Mouse (Mus musculus) testis, adult 2 months (tissue): ENCODE measurements around the gene Cmss1. TPM values are rescaled to one million over a fixed set of nuclear protein-coding genes. Genes with fewer than 3 reads are reported as not detected.

Experiments used
- H3K27ac ChIP-seq: fragments of 200-500 bp; 2 replicates; pipeline ENCODE4 v1.5.1; 2012; ENCODE audit warnings: low read depth, low read length; ENCODE audit not compliant: control insufficient read depth, insufficient read depth
- H3K27me3 ChIP-seq: fragments of 200-500 bp; 2 replicates; pipeline ENCODE4 v1.6.1; 2012; ENCODE audit warnings: mild to moderate bottlenecking, low read length, moderate library complexity; ENCODE audit not compliant: control insufficient read depth, insufficient read depth
- H3K36me3 ChIP-seq: fragments of 200-500 bp; 2 replicates; pipeline ENCODE4 v1.6.1; 2012; ENCODE audit warnings: mild to moderate bottlenecking, low read length; ENCODE audit not compliant: control insufficient read depth, insufficient read depth
- H3K4me1 ChIP-seq: fragments of 200-500 bp; 2 replicates; pipeline ENCODE4 v1.6.1; 2012; ENCODE audit warnings: low read length; ENCODE audit not compliant: control insufficient read depth, insufficient read depth
- H3K4me3 ChIP-seq: fragments of 200-500 bp; 2 replicates; pipeline ENCODE4 v1.5.1; 2012; ENCODE audit warnings: low read depth, mild to moderate bottlenecking, low read length, moderate library complexity, mixed read lengths; ENCODE audit not compliant: control insufficient read depth
- CTCF ChIP-seq: fragments of 200-500 bp; IDR thresholded peaks from 2 replicates; pipeline ENCODE4 v1.5.1; 2012; ENCODE audit warnings: low read depth, mild to moderate bottlenecking, inconsistent platforms, low read length, moderate library complexity; ENCODE audit not compliant: control insufficient read depth, insufficient read depth, insufficient replicate concordance
- POLR2A ChIP-seq: fragments of 200-500 bp; IDR thresholded peaks from 2 replicates; pipeline ENCODE4 v1.6.1; 2012; ENCODE audit warnings: low read depth, mild to moderate bottlenecking, inconsistent platforms, low read length, moderate library complexity; ENCODE audit not compliant: control insufficient read depth
- polyA plus RNA-seq: library from polyadenylated mRNA; depleted of rRNA; stranded (reverse); fragments of >200 nt; gene quantifications from 2 replicates; pipeline ENCODE4 v1.2.3, GENCODE M21; 2012

Gene Cmss1
- polyA plus RNA-seq, 1 experiment, result 45.3 TPM

DNA sequence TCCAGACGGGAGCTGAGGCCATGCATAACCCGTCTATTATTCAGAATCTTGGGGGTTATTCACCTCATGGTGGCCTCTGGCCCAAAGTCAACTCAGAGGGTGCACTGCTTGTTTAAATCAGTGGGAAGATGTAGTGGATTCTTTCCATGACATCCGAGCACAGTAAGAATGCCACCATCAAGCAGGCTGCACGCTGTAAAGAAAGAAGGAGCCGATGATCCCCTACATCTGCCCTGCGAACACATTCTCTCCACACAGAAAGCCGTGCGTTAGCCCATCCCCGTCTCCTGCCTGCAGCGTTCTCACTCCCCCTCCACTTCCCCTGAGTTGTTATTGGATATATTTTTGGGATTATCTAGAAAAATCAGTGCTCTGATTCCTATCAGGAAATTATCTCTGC lies 180.0 kb downstream of the Cmss1 start:
- no peaks in the 10 kb centered on the region for H3K27me3 ChIP-seq
- peaks cover 6% of the 10 kb centered on the region for H3K4me1 ChIP-seq
- H3K36me3 ChIP-seq, result no peaks in the 10 kb centered on the region
- H3K4me3 ChIP-seq, result no peak overlapping the region
- no peak overlapping the region for H3K27ac ChIP-seq
- TF ChIP-seq POLR2A, result no peak
- no peak for TF ChIP-seq CTCF

DNA sequence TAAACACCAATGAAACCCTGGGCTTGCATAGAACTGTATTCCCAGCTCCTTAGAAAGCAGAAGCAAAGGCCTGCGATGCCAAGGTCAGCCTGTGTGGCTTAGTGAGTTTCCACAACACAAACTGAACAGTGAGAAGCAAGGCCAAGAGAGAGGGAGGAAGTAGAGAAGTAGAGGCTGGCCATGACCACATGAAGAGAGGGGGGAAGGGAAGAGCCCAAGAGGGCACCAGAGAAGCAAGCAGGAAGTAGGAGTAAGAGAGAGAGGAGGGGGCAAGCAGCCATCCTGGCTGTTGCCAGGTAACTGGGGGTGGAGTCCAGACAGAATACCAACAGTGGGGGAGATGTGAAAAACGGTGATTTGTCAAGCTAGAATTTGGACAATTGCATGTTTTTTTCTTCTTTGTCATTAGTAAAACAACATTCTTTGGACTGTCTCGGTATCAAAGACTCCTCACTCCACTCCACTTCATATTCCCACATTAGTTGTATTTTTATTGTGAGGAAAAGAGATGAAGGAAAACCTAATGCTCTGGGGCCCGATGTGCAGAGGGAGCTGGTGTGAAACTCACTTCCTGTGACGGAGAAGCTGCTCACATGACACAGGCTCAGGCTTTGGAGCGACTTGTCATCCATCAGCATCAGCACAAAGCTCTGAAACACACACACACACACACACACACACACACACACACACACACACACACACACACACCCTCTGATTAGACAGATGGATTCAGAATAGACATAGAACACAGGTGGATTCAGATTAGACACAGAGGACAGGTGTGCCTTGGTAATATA lies 183.5 kb downstream of the Cmss1 start:
- H3K27ac ChIP-seq, result no peak overlapping the region
- H3K4me1 ChIP-seq, result peaks cover 2% of the 10 kb centered on the region

DNA sequence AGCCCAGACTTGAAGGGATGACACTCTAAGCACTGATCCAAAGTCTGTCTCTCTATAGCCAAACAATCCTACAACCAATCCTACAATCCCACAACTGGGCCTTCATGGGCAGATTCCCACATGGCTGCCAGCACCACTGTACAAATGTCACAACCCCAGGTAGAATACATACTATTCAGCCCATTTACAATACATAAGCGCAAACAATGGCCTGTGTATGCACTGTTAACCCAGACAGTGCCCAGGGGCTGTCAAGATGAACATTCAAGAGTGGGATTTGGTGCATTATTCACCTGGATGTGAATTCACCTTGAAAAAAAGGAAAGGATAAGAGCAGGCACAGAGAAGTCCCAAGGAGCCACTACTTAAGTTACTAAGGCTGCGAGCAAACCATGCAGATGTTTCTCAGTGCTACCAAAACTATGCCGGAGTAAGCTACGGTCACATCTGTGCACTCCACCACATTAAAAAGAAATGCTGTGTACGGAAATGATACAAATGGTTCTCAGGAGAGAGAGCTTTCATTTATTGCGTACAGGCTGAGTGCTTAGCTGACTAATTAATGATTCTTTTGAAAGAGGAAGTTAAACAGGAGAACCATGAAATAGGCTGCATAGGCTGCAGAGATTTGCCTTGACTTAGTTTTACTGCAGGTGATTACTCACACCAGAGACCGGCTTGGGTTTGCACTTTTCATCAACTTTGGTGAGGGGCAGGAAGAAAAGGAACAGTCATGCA lies 184.8 kb downstream of the Cmss1 start:
- Histone ChIP-seq H3K27me3 (no peaks in the 10 kb centered on the region), H3K4me1 (peaks cover 2% of the 10 kb centered on the region), H3K4me3 (no peak overlapping the region), H3K27ac (peak overlapping the region; percentile 61), H3K36me3 (no peaks in the 10 kb centered on the region)
- no peak for TF ChIP-seq POLR2A
- TF ChIP-seq CTCF, result no peak

More for the DNA sequence above, 183.5 kb downstream of the Cmss1 start:
- no peak for TF ChIP-seq POLR2A
- TF ChIP-seq CTCF, result no peak
- H3K27me3 ChIP-seq, result no peaks in the 10 kb centered on the region
- no peak overlapping the region for H3K4me3 ChIP-seq
- no peaks in the 10 kb centered on the region for H3K36me3 ChIP-seq

DNA sequence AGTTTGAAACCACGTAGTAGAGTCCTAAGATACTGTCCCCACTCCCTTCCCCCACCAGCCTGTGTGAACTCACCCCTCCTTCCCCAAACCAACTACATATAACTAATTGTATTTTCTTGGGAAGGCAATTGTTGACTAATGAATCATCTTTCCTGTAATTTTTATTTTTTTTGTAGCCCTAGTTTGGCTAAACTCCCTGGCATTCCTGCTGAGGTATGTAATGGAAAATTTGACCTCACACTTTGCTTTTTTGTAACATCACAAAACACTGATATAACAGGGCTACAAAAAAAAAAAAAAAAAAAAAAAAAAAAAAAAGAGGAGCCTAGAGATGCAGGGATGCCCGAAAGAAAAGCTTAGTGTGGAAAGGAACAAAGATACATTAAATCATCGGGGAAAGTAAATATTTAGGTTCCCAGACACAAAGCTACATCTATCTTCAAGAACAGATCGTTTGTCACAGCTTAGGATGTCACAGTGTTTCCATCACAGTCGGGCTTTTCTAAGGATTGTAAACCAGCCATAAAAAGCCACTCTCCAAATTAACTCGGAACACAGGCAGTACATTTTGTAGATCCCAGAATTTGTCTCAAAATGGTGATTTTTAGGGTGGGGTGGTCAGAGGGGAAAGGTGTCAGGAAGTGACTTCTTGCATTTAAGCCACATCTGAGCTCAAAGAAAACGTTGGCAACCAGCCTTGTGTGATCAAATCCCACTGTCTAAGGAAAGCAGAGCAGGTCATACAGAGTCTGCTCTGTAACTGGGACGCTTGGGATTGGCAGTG lies 185.7 kb downstream of the Cmss1 start:
- Histone ChIP-seq H3K4me1 (peaks cover 2% of the 10 kb centered on the region), H3K36me3 (no peaks in the 10 kb centered on the region), H3K4me3 (no peak overlapping the region), H3K27me3 (no peaks in the 10 kb centered on the region), H3K27ac (peak overlapping the region; percentile 61)
- TF ChIP-seq POLR2A (no peak), CTCF (no peak)

DNA sequence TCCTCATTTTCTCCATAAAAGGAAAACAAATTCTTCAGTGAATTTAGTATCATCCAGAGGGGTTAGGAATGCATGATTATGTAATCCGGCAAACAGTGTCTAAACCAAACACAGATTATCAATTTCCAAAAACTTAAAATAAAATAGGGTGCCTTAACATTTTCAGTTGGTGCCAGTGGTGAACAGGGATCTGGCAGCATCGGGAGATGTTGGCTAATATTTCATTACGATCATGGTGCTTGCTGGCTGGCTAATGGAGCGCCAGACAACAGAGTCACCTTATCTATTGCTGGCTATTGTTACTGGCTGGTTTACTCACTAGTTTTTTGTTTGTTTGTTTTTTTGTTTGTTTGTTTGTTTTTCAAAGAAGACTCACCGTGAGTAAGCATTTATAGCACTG lies 186.8 kb downstream of the Cmss1 start:
- Histone ChIP-seq H3K4me1 (peaks cover 2% of the 10 kb centered on the region), H3K27me3 (no peaks in the 10 kb centered on the region), H3K27ac (no peak overlapping the region), H3K4me3 (no peak overlapping the region), H3K36me3 (no peaks in the 10 kb centered on the region)
- TF ChIP-seq POLR2A, result no peak
- TF ChIP-seq CTCF, result no peak

DNA sequence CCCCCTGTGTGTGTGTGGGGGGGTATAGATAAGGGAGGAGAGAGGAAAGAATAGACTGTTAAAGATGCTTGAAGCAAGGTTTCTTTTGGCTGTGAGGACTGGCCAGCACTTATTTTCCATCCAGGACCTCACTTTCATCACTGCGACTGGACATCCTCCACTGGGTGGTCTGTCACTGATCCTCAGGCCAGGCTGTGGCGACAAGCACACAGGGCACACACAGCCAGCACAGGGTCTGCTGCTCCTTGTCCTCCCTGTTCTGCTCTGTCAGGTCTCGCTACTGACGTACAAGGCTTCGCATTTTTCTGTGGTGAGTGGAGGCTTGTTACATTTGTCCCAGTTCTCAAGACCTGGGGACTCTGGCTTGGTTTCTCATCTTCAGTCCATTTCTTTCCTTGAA lies 187.3 kb downstream of the Cmss1 start:
- H3K4me3 ChIP-seq, result no peak overlapping the region
- peaks cover 2% of the 10 kb centered on the region for H3K4me1 ChIP-seq
- peak overlapping the region; percentile 76 for H3K27ac ChIP-seq
- TF ChIP-seq CTCF (no peak), POLR2A (no peak)
- no peaks in the 10 kb centered on the region for H3K36me3 ChIP-seq
- no peaks in the 10 kb centered on the region for H3K27me3 ChIP-seq

DNA sequence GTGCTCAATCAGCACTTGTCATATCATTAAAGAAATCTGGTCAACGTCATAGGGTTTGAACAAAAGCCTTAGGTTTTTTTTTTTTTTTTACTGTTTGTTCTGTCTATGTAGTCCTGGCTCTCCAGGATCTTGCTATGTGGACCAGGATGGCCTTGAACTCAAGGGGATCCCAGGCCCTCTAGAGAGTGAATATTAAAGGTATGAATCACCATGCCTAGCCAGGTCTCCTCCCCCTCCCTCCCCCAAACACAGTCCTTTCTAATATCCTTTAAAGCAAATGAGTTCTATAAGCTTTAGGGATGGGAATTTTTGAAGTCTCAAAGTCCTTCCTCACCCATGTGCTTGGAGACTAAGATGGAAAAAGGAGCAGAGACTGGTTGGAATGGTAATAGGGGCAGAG lies 188.7 kb downstream of the Cmss1 start:
- no peaks in the 10 kb centered on the region for H3K36me3 ChIP-seq
- H3K27me3 ChIP-seq, result no peaks in the 10 kb centered on the region
- H3K4me1 ChIP-seq, result peaks cover under 1% of the 10 kb centered on the region
- 0 out of 2 replicates have a peak overlapping the region, but pooled peaks have one; percentile 28 for H3K27ac ChIP-seq
- H3K4me3 ChIP-seq, result no peak overlapping the region
- no peak for TF ChIP-seq CTCF
- TF ChIP-seq POLR2A, result no peak
